Mouse (Mus musculus): ENCODE results near the gene Tet2. TPM values are rescaled to one million over a fixed set of nuclear protein-coding genes. Genes with fewer than 3 reads are reported as not detected.

Tet2 gene
- polyA plus RNA-seq, 1 experiment from 2014 or later, result 19.3 TPM

DNA sequence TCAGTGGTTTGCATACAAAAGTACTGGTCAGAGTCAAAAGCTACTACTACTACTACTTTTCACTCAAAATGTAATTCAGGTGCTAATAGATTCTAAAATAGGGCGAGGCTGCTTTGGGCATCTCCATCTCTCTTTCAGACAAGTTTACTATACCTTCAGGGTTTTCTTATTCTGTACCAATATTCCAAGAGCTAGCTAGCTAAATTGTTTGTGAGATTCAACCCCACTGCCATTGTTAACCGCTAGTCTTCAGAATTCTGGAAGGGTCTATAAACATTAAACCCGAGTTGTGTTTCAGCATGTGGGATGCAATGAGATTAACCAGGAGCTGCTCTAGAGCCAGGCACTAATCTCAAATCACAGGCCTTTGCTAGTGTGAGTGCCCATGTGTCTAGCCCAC, 12.1 kb downstream of the Tet2 start:
- H3K27ac ChIP-seq (ENCODE audit: low read depth, low read length), result no peak overlapping the region
- no peak overlapping the region for H3K4me2 ChIP-seq (ENCODE audit: low read depth, low read length, severe bottlenecking)
- WGBS, result 61% methylated on average over 3 of the region's 3 CpGs
- no peak for DNase-seq (ENCODE audit: low spot score)
- ATAC-seq (replicated peaks; ENCODE audit: low FRiP score), result no peak
- no peaks in the 10 kb centered on the region for H3K4me1 ChIP-seq (replicated peaks; ENCODE audit: control insufficient read depth, insufficient read depth, low read length)
- no peak overlapping the region for H3K4me3 ChIP-seq (ENCODE audit: low read depth, low read length)
- no peak overlapping the region for H3K9ac ChIP-seq (ENCODE audit: low read length)
- H3K27me3 ChIP-seq (ENCODE audit: control insufficient read depth, insufficient read depth, low read length), result no peaks in the 10 kb centered on the region
- no peaks in the 10 kb centered on the region; the same call in 1 of the 2 replicates for H3K36me3 ChIP-seq (ENCODE audit: control insufficient read depth, insufficient read depth, low read length)
- H3K9me3 ChIP-seq (ENCODE audit: control insufficient read depth, low read length), result no peaks in the 10 kb centered on the region

DNA sequence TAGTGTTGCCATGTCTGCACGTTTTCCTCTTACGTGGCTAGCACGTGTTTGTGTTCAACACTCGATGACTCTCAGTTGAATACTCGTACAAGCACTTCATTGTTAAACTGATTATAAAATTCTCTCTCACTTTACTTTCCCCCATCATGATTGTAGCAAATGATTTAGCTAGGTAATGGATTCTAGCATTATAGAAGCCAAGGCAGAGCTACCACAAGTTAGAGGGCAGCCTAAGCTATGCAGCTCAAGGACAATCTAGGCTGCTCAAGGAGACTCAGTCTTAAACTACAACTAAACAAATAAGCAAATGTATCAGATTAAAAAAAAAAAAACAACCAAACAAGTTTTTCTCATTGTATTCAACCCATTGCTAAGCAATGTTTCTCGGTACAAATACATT, 12.7 kb downstream of the Tet2 start:
- Histone ChIP-seq H3K36me3 (ENCODE audit: control insufficient read depth, insufficient read depth, low read length) (no peaks in the 10 kb centered on the region; the same call in 1 of the 2 replicates), H3K27ac (ENCODE audit: low read depth, low read length) (no peak overlapping the region), H3K4me3 (ENCODE audit: low read depth, low read length) (no peak overlapping the region), H3K9ac (ENCODE audit: low read length) (no peak overlapping the region), H3K9me3 (ENCODE audit: control insufficient read depth, low read length) (no peaks in the 10 kb centered on the region), H3K4me2 (ENCODE audit: low read depth, low read length, severe bottlenecking) (no peak overlapping the region), H3K4me1 (replicated peaks; ENCODE audit: control insufficient read depth, insufficient read depth, low read length) (no peaks in the 10 kb centered on the region), H3K27me3 (ENCODE audit: control insufficient read depth, insufficient read depth, low read length) (no peaks in the 10 kb centered on the region)
- 90% methylated on average over 6 of the region's 6 CpGs for WGBS
- no peak for DNase-seq (ENCODE audit: low spot score)
- ATAC-seq (replicated peaks; ENCODE audit: low FRiP score), result no peak

DNA sequence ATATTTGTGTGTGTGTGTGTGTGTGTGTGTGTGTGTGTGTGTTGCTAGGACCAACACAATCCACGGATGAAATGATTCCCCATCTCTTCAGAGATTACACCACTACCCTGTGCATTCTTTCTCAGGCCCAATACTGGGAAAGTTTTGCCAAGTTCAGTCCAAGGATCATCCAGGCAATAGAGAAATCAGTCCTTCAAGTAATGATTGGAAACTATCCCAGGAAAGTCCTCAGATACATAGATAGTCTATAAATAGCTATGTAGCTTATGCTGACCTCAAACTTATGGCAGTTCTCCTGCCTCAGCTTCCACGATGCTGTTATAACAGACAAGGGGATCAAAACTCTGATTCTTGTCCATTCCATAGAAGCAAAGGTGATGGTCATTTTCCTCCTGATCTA, 13.8 kb downstream of the Tet2 start:
- Histone ChIP-seq H3K4me3 (ENCODE audit: low read depth, low read length) (no peak overlapping the region), H3K36me3 (ENCODE audit: control insufficient read depth, insufficient read depth, low read length) (no peaks in the 10 kb centered on the region; the same call in 1 of the 2 replicates), H3K4me1 (replicated peaks; ENCODE audit: control insufficient read depth, insufficient read depth, low read length) (no peaks in the 10 kb centered on the region), H3K9me3 (ENCODE audit: control insufficient read depth, low read length) (no peaks in the 10 kb centered on the region), H3K27me3 (ENCODE audit: control insufficient read depth, insufficient read depth, low read length) (no peaks in the 10 kb centered on the region), H3K9ac (ENCODE audit: low read length) (no peak overlapping the region), H3K4me2 (ENCODE audit: low read depth, low read length, severe bottlenecking) (no peak overlapping the region), H3K27ac (ENCODE audit: low read depth, low read length) (no peak overlapping the region)
- DNase-seq (ENCODE audit: low spot score) (no peak), ATAC-seq (replicated peaks; ENCODE audit: low FRiP score) (no peak)
- WGBS, result 89% methylated on average over 2 of the region's 2 CpGs

DNA sequence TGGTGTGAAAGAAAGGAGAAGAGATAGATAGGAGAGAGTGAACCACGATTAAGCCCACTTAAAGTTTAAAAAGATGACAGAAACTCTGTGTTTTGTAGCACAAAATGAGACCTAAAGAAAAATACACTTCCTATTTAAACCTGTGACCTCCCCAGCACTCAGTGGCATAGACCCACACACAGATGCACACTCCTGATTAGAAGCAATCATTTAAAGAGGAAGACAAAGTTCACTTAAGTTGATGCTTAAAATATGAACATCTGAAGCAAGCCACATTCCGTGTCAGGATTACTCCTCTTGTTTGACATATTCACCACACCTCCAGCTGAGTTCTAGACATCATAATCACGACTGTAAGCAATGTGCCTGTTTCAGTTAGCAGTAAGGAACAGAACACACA, 14.3 kb downstream of the Tet2 start:
- Histone ChIP-seq H3K4me2 (ENCODE audit: low read depth, low read length, severe bottlenecking) (no peak overlapping the region), H3K36me3 (ENCODE audit: control insufficient read depth, insufficient read depth, low read length) (no peaks in the 10 kb centered on the region; the same call in 1 of the 2 replicates), H3K9ac (ENCODE audit: low read length) (no peak overlapping the region), H3K4me1 (replicated peaks; ENCODE audit: control insufficient read depth, insufficient read depth, low read length) (no peaks in the 10 kb centered on the region), H3K27me3 (ENCODE audit: control insufficient read depth, insufficient read depth, low read length) (no peaks in the 10 kb centered on the region), H3K27ac (ENCODE audit: low read depth, low read length) (no peak overlapping the region), H3K9me3 (ENCODE audit: control insufficient read depth, low read length) (no peaks in the 10 kb centered on the region), H3K4me3 (ENCODE audit: low read depth, low read length) (no peak overlapping the region)
- whole genome bisulfite sequencing, result 86% methylated on average over 3 of the region's 3 CpGs
- ATAC-seq (replicated peaks; ENCODE audit: low FRiP score) (no peak), DNase-seq (ENCODE audit: low spot score) (no peak)

DNA sequence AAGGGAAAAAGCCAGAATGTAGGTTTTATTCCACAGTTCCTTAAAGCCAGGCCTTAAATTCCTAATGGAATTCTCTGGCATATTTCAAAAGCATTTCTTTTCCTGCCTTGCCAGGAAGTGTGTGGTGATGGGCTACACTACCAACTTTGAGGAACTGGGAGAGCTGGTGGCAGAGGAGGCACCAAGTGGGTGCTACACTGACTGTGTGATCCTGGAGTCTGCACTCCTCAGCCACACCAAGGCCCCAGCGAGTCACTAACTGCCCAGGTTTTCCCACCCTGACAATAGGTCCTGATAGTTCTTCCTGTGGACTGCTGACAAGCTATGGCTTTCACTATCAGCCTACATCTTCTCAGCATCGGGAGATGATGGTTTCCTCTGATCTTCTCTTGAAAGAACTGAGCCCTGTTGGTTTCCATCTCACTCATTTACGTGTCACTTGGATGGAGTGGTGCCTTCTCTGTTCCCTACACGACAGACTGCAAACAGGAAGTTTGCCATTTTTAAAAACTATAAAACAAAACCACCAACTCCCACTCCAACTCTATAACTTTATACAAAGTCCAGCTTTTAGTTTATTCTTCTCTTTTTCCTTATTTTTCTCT, 18.7 kb downstream of the Tet2 start:
- no peak overlapping the region for H3K9ac ChIP-seq (ENCODE audit: low read length)
- no peaks in the 10 kb centered on the region for H3K9me3 ChIP-seq (ENCODE audit: control insufficient read depth, low read length)
- H3K36me3 ChIP-seq (ENCODE audit: control insufficient read depth, insufficient read depth, low read length), result no peaks in the 10 kb centered on the region
- no peak overlapping the region for H3K4me3 ChIP-seq (ENCODE audit: low read depth, low read length)
- no peaks in the 10 kb centered on the region for H3K27me3 ChIP-seq (ENCODE audit: control insufficient read depth, insufficient read depth, low read length)
- no peak overlapping the region for H3K4me2 ChIP-seq (ENCODE audit: low read depth, low read length, severe bottlenecking)
- WGBS, result 88% methylated on average over 4 of the region's 4 CpGs
- DNase-seq (ENCODE audit: low spot score) (no peak), ATAC-seq (replicated peaks; ENCODE audit: low FRiP score) (no peak)
- no peaks in the 10 kb centered on the region for H3K4me1 ChIP-seq (replicated peaks; ENCODE audit: control insufficient read depth, insufficient read depth, low read length)
- H3K27ac ChIP-seq (ENCODE audit: low read depth, low read length), result no peak overlapping the region

DNA sequence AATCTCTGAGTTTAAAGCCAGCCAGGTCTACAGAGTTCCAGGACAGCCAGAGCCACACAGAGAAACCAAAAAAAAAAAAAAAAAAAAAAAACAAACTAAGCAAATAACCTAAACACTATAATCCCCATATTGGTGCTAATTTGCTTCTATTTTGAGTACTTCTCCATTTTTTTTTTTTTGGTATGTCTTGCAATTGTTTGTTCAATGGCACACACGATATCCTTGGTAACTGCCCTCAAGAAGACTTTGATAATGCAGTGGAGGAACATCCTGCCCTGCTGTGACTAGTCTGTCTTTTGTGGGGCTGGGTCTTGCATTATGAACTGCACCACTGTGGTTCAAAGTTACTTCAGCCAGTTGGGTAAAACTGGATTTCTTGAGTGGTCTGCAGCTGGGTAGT, 19.4 kb downstream of the Tet2 start:
- no peaks in the 10 kb centered on the region for H3K4me1 ChIP-seq (replicated peaks; ENCODE audit: control insufficient read depth, insufficient read depth, low read length)
- no peak overlapping the region for H3K27ac ChIP-seq (ENCODE audit: low read depth, low read length)
- H3K9me3 ChIP-seq (ENCODE audit: control insufficient read depth, low read length), result no peaks in the 10 kb centered on the region
- no peak overlapping the region for H3K4me2 ChIP-seq (ENCODE audit: low read depth, low read length, severe bottlenecking)
- DNase-seq (ENCODE audit: low spot score) (no peak), ATAC-seq (replicated peaks; ENCODE audit: low FRiP score) (no peak)
- H3K27me3 ChIP-seq (ENCODE audit: control insufficient read depth, insufficient read depth, low read length), result no peaks in the 10 kb centered on the region
- no peaks in the 10 kb centered on the region for H3K36me3 ChIP-seq (ENCODE audit: control insufficient read depth, insufficient read depth, low read length)
- WGBS, result 88% methylated on average over 1 of the region's 1 CpGs
- H3K9ac ChIP-seq (ENCODE audit: low read length), result no peak overlapping the region
- no peak overlapping the region for H3K4me3 ChIP-seq (ENCODE audit: low read depth, low read length)

DNA sequence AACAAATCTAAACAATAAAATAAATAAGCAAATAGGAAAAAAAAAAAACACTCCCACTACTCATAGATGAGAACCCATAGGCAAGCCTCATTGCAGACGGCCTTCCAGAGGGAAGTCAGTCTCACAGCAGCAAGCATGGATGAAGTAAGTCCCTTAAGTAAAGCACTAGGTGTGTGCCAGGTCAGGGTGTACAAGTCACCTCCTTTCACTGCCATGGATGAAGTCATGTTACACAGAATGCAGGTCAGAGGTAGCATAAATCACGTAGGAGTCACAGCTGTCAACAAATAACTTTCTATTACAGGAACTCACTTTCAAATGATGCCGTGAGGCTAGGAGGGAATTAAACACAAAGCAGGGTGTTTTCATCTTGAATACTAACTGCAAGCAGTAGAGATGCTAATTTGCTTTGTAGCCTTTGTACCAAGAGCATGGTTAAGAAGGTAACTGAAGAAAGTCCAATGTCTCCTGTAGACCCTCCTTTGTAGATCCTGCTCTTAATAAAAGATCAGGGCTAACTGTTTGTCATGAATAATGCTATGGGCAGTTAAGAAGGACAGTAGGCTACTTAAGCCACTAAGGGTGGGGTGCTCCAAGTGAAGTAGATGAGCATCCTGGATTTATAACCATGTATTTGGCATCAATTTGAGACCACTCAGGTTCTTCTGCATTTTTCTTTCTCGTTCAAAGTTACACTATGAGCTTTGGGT, 20.4 kb downstream of the Tet2 start:
- Histone ChIP-seq H3K36me3 (ENCODE audit: control insufficient read depth, insufficient read depth, low read length) (no peaks in the 10 kb centered on the region), H3K4me3 (ENCODE audit: low read depth, low read length) (no peak overlapping the region), H3K27me3 (ENCODE audit: control insufficient read depth, insufficient read depth, low read length) (no peaks in the 10 kb centered on the region), H3K9ac (ENCODE audit: low read length) (no peak overlapping the region), H3K4me2 (ENCODE audit: low read depth, low read length, severe bottlenecking) (no peak overlapping the region), H3K27ac (ENCODE audit: low read depth, low read length) (no peak overlapping the region), H3K9me3 (ENCODE audit: control insufficient read depth, low read length) (no peaks in the 10 kb centered on the region), H3K4me1 (replicated peaks; ENCODE audit: control insufficient read depth, insufficient read depth, low read length) (no peaks in the 10 kb centered on the region)
- 92% methylated on average over 4 of the region's 4 CpGs for WGBS
- ATAC-seq (replicated peaks; ENCODE audit: low FRiP score), result no peak
- DNase-seq (ENCODE audit: low spot score), result no peak

DNA sequence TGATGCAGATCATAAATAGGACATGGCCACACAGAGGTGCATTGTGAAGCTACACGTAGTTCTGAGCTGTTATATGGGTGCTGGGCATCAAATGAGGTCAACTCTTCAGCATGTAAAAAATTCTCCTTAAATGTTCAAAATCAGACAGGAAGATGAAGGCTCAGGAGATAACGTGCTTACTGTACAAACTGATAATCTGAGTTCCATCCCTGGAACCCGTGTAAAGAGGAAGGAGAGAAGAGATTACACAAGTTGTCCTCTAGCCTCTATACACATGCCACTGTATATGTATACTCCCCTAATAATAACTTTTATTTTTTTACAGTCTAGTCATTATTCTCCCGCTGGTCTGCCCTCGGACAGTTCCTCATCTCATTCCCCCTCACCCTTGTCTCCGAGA, 21.7 kb downstream of the Tet2 start:
- 86% methylated on average over 6 of the region's 6 CpGs for WGBS

DNA sequence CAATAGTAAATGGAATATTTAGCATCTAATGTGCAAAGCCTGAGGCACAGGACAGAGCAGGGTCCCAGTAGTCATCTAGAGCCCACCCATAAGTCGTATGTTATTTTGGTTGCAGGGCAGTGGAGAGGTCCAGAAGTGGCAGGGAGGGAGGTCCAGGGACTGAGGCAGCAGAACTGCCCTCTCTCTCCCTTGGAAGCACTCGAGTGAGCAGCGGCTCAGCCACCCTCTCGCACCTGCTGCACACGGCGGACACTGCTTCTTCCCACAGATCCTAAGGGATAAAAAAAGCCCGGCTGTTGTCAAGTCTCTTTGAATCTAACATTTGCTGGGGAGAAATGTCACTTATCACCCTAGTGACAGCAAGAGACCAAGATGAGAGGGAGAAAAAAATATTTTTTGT, 22.6 kb downstream of the Tet2 start:
- no peak for ATAC-seq (replicated peaks; ENCODE audit: low FRiP score)
- Histone ChIP-seq H3K27ac (ENCODE audit: low read depth, low read length) (no peak overlapping the region), H3K36me3 (ENCODE audit: control insufficient read depth, insufficient read depth, low read length) (no peaks in the 10 kb centered on the region), H3K4me2 (ENCODE audit: low read depth, low read length, severe bottlenecking) (no peak overlapping the region), H3K4me1 (replicated peaks; ENCODE audit: control insufficient read depth, insufficient read depth, low read length) (no peaks in the 10 kb centered on the region), H3K27me3 (ENCODE audit: control insufficient read depth, insufficient read depth, low read length) (no peaks in the 10 kb centered on the region), H3K4me3 (ENCODE audit: low read depth, low read length) (no peak overlapping the region), H3K9me3 (ENCODE audit: control insufficient read depth, low read length) (no peaks in the 10 kb centered on the region), H3K9ac (ENCODE audit: low read length) (no peak overlapping the region)
- WGBS, result 83% methylated on average over 7 of the region's 7 CpGs
- no peak for DNase-seq (ENCODE audit: low spot score)

More for the DNA sequence above, 21.7 kb downstream of the Tet2 start:
- no peak overlapping the region for H3K27ac ChIP-seq (ENCODE audit: low read depth, low read length)
- no peaks in the 10 kb centered on the region for H3K4me1 ChIP-seq (replicated peaks; ENCODE audit: control insufficient read depth, insufficient read depth, low read length)
- H3K4me3 ChIP-seq (ENCODE audit: low read depth, low read length), result no peak overlapping the region
- H3K36me3 ChIP-seq (ENCODE audit: control insufficient read depth, insufficient read depth, low read length), result no peaks in the 10 kb centered on the region
- ATAC-seq (replicated peaks; ENCODE audit: low FRiP score) (no peak), DNase-seq (ENCODE audit: low spot score) (no peak)
- H3K27me3 ChIP-seq (ENCODE audit: control insufficient read depth, insufficient read depth, low read length), result no peaks in the 10 kb centered on the region
- no peaks in the 10 kb centered on the region for H3K9me3 ChIP-seq (ENCODE audit: control insufficient read depth, low read length)
- no peak overlapping the region for H3K4me2 ChIP-seq (ENCODE audit: low read depth, low read length, severe bottlenecking)
- H3K9ac ChIP-seq (ENCODE audit: low read length), result no peak overlapping the region

Measured in forebrain, embryonic 11.5 days (tissue).